Mouse (Mus musculus): ENCODE results near the gene Pdxk. TPM values are rescaled to one million over a fixed set of nuclear protein-coding genes. Genes with fewer than 3 reads are reported as not detected.
"Not testable (repeated sequence)": the region's sequence is repeated elsewhere in the genome, so short reads cannot be mapped to it uniquely, and the experiment has no call there.

The Pdxk gene
- 3.9 and 4.1 TPM in 2 replicates for polyA plus RNA-seq (2012; rRNA removed)

DNA sequence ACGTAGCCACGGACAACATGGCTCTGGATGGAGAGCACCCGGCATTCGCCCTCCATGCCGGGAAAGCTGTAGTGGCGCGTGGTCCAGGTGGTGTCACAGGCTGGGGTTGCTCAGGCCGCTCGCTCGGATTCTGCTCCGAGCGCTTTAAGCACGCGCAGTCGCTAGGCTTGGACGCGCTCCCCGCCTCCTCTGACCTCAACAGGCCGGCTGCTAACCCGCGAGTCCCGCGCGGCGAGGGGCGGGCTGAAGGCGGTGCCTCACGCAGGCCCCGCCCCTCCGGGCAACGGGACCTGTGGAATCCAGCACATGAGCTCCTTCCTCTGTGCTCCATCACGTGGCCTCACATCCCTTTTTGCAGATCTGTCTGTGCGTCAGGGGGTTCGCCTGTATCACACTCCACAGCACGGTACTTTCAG lies at the start of gene Pdxk:
Gene Pdxk, minus strand, starts transcription at position 184 of the 416 bp plus-strand sequence.
- H3K27ac ChIP-seq (ENCODE audit: control insufficient read depth, insufficient read depth, low read depth, low read length): peak within 1 kb of the TSS; percentile 45
- peaks cover 19% of the 10 kb centered on the region for H3K4me1 ChIP-seq (ENCODE audit: control insufficient read depth, insufficient read depth, low read length)
- no peaks in the 10 kb centered on the region for H3K27me3 ChIP-seq (ENCODE audit: control insufficient read depth, insufficient read depth, low read length)
- TF ChIP-seq POLR2A (IDR thresholded peaks at IDR 0.05; ENCODE audit: control insufficient read depth, low read depth, low read length) (peak; percentile 67), CTCF (IDR thresholded peaks at IDR 0.05; ENCODE audit: control insufficient read depth, insufficient read depth, insufficient replicate concordance, low read depth, low read length) (no peak)
- no peaks in the 10 kb centered on the region for H3K36me3 ChIP-seq (ENCODE audit: control insufficient read depth, insufficient read depth, low read length)
- H3K4me3 ChIP-seq (ENCODE audit: control insufficient read depth, low read depth, low read length): peak within 1 kb of the TSS; percentile 85

DNA sequence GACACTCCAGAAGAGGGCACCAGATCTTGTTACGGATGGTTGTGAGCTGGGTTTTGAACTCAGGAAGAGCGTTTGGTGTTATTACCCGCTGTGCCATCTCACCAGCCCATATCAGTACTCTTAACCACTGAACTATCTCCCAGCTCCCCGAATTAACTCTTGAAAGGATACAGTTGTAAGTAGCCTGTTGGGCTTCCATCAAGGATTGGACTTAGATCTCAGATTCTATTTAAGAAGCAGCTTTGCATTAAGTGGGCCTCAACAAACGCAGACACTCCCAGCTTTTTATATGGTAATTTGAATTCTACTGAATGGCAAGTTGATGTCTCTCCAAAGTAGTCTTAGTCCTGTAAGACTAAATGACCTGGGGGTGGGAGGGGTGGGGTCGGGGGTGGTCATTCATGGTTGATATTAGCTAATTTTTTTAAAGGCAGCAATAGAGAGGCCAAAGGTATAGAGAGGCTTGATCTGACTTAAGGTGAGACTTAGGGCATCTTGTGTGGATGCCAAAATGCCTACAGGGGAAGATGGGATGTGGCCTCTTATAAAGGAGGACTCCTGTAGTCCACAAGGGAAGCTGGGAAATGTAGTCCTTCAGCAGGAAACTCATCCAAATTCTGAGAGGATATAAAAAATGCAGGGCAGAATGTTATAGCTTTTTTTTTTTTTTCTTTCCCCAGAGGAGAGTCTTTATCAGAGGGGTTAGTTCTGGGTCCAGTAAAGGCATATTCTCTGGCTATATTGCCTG lies 38.4 kb upstream of the Pdxk start:
- Histone ChIP-seq H3K27ac (ENCODE audit: control insufficient read depth, insufficient read depth, low read depth, low read length) (no peak overlapping the region), H3K4me3 (ENCODE audit: control insufficient read depth, low read depth, low read length) (no peak overlapping the region), H3K27me3 (ENCODE audit: control insufficient read depth, insufficient read depth, low read length) (no peaks in the 10 kb centered on the region), H3K36me3 (ENCODE audit: control insufficient read depth, insufficient read depth, low read length) (no peaks in the 10 kb centered on the region), H3K4me1 (ENCODE audit: control insufficient read depth, insufficient read depth, low read length) (no peaks in the 10 kb centered on the region)
- no peak for TF ChIP-seq POLR2A (IDR thresholded peaks at IDR 0.05; ENCODE audit: control insufficient read depth, low read depth, low read length)
- no peak for TF ChIP-seq CTCF (IDR thresholded peaks at IDR 0.05; ENCODE audit: control insufficient read depth, insufficient read depth, insufficient replicate concordance, low read depth, low read length)

DNA sequence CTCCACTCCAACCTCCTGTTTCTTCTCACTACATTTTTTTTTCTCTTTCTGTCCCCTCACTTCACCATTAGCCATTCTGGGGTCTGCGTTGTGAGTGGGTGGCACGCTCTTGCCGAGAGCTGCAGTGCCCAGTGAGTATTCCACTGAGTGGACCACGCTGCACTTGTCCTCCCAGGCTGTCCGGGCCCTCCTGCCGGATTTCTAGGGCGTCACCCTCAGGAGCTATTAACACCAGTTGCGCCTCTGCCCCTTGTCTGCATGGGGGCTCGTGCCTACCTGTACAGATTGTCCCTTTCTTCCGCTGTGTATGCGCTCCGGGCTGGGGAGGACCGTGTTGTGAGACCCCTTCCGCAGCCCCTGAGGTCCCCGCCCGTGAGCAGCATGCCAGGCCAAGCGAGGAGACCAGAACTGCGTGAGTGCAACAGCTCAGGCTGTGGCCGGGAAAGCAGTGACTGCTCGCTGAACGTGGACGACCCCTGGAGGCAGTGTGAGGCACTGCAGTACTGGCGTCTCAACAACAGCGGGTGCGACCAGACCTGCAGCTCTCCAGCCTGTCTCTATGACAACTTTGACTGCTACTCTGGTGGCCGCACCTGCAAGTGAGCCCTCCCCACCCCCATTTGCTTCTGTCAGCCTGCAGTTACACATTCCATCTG lies 22.8 kb upstream of the Pdxk start:
- Histone ChIP-seq H3K27me3 (ENCODE audit: control insufficient read depth, insufficient read depth, low read length) (no peaks in the 10 kb centered on the region), H3K4me3 (ENCODE audit: control insufficient read depth, low read depth, low read length) (peak overlapping the region; percentile 65), H3K4me1 (ENCODE audit: control insufficient read depth, insufficient read depth, low read length) (peaks cover 2% of the 10 kb centered on the region; the same call in 1 of the 2 replicates), H3K36me3 (ENCODE audit: control insufficient read depth, insufficient read depth, low read length) (no peaks in the 10 kb centered on the region), H3K27ac (ENCODE audit: control insufficient read depth, insufficient read depth, low read depth, low read length) (no peak overlapping the region)
- TF ChIP-seq CTCF (IDR thresholded peaks at IDR 0.05; ENCODE audit: control insufficient read depth, insufficient read depth, insufficient replicate concordance, low read depth, low read length) (peak; percentile 99), POLR2A (IDR thresholded peaks at IDR 0.05; ENCODE audit: control insufficient read depth, low read depth, low read length) (no peak)

DNA sequence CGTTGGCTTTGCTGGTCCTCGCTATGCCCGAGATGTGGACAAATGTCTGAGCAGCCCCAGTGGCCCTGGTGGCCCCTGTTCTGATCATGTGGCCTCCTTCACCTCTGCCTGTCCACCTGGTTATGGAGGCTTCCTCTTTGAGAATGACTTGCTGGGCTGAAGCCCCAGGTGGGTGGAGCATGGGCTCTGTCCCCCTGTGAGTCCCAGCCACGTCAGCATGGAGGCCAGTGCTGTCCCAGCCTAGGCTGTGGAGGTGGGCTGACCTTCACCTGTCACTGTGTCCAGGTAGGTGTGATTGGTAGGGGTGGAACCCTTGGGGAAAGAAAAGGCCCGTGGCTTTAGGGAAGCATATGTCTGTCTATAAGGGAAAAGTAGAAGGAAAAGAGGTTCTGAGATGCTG lies 22.1 kb upstream of the Pdxk start:
- Histone ChIP-seq H3K27me3 (ENCODE audit: control insufficient read depth, insufficient read depth, low read length) (no peaks in the 10 kb centered on the region), H3K4me1 (ENCODE audit: control insufficient read depth, insufficient read depth, low read length) (peaks cover 2% of the 10 kb centered on the region; the same call in 1 of the 2 replicates)

DNA sequence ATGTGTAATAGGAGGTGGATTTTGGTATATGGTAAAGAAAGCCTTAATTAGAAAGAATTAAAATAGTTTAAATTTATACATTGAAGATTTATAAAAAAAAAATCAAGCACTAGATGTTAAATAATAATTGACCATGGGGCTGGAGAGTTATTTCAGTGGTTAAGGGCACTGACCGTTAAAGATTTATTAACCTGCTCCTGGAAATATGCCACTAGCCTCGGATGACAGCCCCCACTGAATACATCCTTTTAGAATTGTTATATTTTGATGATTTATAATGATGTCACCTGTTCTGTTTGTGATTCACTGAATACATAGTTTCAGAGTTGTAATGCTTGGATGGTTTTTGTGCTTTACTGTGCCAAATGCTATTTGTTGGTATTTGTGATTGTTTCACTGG lies 20.6 kb upstream of the Pdxk start:
- not testable (repeated sequence) for H3K27me3 ChIP-seq (ENCODE audit: control insufficient read depth, insufficient read depth, low read length); H3K4me1 ChIP-seq (ENCODE audit: control insufficient read depth, insufficient read depth, low read length); H3K4me3 ChIP-seq (ENCODE audit: control insufficient read depth, low read depth, low read length); H3K36me3 ChIP-seq (ENCODE audit: control insufficient read depth, insufficient read depth, low read length); H3K27ac ChIP-seq (ENCODE audit: control insufficient read depth, insufficient read depth, low read depth, low read length)

More for the DNA sequence above, 22.1 kb upstream of the Pdxk start:
- TF ChIP-seq POLR2A (IDR thresholded peaks at IDR 0.05; ENCODE audit: control insufficient read depth, low read depth, low read length) (no peak), CTCF (IDR thresholded peaks at IDR 0.05; ENCODE audit: control insufficient read depth, insufficient read depth, insufficient replicate concordance, low read depth, low read length) (no peak)
- Histone ChIP-seq H3K4me3 (ENCODE audit: control insufficient read depth, low read depth, low read length) (no peak overlapping the region), H3K36me3 (ENCODE audit: control insufficient read depth, insufficient read depth, low read length) (no peaks in the 10 kb centered on the region), H3K27ac (ENCODE audit: control insufficient read depth, insufficient read depth, low read depth, low read length) (no peak overlapping the region)

DNA sequence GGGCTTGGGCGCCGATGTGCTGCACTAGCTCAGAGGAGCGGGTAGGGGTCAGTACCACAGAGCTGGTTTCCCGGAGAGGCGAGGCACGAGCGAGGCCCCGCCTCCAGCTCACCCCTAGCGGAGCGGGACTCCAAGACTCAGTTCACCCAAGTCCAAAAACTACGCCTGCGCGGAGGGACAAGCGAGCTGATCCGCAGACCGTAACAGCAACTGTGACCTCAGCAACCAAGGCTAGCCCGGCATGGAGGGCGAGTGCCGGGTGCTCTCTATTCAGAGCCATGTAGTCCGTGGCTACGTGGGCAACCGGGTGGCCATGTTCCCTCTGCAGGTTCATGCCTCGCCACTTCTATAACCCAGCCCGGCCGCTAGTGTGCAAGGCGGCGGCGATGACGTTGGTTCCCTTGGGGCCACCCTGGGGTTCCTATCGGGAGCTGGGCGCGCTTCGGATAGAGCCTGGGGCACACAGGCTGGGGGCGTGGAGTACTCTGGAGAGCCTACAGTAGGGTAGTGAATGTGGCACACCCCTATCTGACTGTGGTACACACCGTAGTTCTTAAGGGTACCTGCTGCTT lies 17.2 kb upstream of the Pdxk start:
- peaks cover 5% of the 10 kb centered on the region for H3K4me1 ChIP-seq (ENCODE audit: control insufficient read depth, insufficient read depth, low read length)
- TF ChIP-seq CTCF (IDR thresholded peaks at IDR 0.05; ENCODE audit: control insufficient read depth, insufficient read depth, insufficient replicate concordance, low read depth, low read length) (no peak), POLR2A (IDR thresholded peaks at IDR 0.05; ENCODE audit: control insufficient read depth, low read depth, low read length) (no peak)
- no peaks in the 10 kb centered on the region for H3K36me3 ChIP-seq (ENCODE audit: control insufficient read depth, insufficient read depth, low read length)
- no peaks in the 10 kb centered on the region for H3K27me3 ChIP-seq (ENCODE audit: control insufficient read depth, insufficient read depth, low read length)
- peak overlapping the region; percentile 60 for H3K4me3 ChIP-seq (ENCODE audit: control insufficient read depth, low read depth, low read length)
- H3K27ac ChIP-seq (ENCODE audit: control insufficient read depth, insufficient read depth, low read depth, low read length): no peak overlapping the region
